Mouse (Mus musculus) ovary, postnatal 36 days (tissue): Measurements from ENCODE around the gene Gck.
"Not testable (repeated sequence)": the region's sequence is repeated elsewhere in the genome, so short reads cannot be mapped to it uniquely, and the experiment has no call there.

Experiments
- DNase-seq: peaks from one replicate; pipeline ENCODE4 v3.0.0; 2022; ENCODE audit warnings: low spot score, mixed read lengths

Gck gene

GRCm38 (mm10) chr11:5954965-5955504, 5.2 kb upstream of the Gck start:
- no peak for DNase-seq

GRCm38 (mm10) chr11:5954435-5954834, 4.6 kb upstream of the Gck start:
- DNase-seq = no peak

DNA sequence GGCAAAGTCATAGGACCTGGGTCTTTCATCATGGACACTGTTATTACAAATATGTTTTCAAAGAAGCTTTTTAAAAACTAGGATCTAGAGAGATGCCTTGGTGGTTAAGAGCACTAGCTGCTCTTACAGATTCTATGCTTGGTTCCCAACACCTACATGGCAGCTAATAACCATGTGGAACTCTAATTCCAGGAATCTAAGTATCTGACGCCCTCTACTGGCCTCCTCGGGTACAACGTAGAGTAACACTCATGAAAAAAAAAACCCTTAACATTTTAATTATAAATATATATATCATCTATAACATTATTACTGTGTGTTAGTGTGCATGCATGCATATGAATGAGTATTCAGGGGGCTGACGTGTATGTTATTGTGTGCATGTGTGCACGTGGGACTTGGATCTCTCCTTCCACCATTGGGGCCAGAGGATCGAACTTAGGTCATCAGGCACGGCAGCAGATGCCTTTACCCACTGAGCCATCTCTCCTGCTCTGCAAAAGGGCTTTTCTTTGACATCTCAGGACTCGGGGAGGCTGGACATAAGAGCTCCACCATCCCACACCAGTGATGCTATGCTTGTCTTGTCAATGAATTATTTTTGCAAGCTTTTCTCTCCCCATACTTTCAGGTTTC, 3.4 kb upstream of the Gck start:
- no peak for DNase-seq

GRCm38 (mm10) chr11:5952501-5952900, 2.6 kb upstream of the Gck start:
- DNase-seq = no peak

- DNase-seq = no peak
Measured at GRCm38 (mm10) chr11:5948546-5949250, 1.2 kb downstream of the Gck start.

GRCm38 (mm10) chr11:5947796-5948195, 2.1 kb downstream of the Gck start:
- DNase-seq = no peak

DNA sequence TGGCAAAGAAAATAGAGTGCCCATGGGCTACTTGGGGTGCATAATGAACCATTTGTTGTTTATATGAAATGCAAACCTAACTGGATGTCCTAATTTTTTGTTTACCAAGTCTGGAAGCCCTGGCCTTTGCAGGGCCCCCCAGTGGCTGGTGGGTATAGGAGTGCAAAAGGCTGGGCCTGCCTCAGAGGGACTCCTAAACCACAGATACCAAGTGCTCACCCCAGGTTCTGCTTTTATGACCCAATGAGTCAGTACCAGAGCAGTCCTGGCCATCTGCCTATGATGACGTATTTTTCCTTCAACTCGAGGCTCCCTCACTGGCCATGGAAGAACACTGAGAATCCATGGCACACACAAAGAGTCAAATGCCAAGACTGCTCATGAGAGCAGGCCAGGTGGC, 4.8 kb downstream of the Gck start:
- no peak for DNase-seq

GRCm38 (mm10) chr11:5942966-5943365, 6.9 kb downstream of the Gck start:
- DNase-seq = no peak

DNA sequence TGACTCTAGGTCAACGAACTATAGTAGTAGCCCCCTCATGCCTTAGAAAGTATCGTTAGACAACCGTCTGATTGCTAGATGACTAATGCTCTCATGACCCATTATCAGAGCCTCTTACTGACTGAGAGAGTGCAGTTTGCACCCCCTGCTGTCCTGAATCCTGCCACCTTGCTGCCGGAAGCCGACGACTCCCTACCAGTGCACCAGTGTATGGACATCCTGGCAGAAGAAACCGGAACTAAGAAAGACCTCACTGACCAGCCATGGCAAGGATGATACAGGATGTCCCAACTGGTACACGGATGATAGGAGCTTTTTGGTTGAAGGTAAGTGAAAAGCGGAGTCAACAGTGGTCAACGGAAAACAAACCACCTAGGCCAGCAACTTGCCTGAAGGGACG, 15.3 kb downstream of the Gck start:
- not testable (repeated sequence) for DNase-seq

DNA sequence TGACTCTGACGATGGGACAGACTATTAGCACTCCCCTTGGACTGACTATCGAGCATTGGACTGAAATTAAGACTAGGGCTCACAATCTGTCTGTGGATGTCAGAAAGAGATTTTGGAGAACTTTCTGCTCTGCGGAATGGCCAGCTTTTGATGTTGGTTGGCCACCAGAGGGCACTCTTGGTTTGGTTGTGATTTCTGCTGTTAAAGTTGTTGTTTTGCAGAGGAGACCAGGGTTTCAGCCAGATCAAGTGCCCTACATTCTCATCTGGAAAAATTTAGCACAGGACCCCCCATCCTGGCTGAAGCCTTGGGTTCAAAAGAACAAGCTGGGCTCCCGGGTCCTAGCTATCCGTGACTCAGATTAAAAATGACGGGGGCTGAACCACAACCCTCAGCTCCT, 17.9 kb downstream of the Gck start:
- DNase-seq = not testable (repeated sequence)

GRCm38 (mm10) chr11:5930578-5930977, 19.3 kb downstream of the Gck start:
- DNase-seq = no peak

- no peak for DNase-seq
Measured at GRCm38 (mm10) chr11:5926696-5927220, 23.1 kb downstream of the Gck start.

DNA sequence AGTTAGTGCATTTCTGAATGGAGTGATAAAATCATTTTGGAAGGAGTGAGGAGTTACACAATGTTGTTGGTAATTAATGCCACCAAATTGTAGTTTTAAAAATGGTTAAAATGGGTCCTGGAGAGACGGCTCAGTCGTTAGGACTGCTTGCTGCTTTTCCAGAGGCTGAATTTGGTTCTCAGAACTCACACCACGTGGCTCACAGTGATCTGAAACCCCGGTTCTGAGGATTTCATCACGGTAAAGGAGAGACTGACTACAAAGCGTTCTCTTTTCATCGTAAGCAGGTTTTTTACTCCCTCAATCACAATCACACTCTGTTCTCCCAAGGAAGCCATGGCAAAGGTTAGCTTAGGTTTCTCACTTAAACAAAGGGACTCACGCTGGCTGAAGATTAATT, 25.2 kb downstream of the Gck start:
- no peak for DNase-seq

GRCm38 (mm10) chr11:5920323-5920960, 29.4 kb downstream of the Gck start:
- no peak for DNase-seq

DNA sequence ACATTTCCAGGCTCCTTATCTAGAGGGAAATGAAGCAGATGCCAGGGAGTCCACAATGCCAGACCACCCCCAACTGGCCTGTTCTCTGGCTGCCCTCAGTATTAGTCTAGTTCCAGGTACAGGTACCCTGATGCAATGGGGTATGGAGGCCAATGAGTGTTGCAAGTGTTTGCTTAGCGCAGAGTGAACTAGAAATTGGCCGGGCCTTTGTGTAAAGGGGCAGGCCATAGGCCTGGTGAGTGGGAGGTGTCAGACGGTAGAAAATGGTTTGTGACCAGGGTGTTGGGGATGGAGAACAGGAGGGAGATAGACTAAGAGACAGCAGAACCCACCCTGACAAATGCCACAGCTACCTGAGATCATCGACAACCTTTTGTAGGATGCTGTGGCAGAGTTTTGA, 30.3 kb downstream of the Gck start:
- no peak for DNase-seq

DNA sequence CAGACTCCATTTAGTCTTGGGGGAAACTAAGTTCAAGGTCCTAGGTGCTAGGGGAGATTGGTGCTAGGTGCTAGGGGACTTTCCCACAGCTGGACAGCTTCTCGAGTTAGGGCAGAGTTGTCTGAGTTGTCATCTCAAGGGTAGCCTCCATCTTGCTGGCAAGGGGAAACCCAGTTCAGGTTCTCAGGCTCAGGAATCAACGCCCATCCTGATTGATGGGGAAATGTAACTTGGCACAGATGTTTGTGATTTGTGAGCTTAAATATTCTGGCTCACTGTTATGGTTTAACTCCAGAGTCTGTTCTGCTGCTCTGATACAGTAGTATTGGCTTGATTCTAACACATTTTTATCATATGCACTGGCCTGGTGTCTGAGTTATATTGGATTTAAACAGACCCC, 31.8 kb downstream of the Gck start:
- DNase-seq = no peak

DNA sequence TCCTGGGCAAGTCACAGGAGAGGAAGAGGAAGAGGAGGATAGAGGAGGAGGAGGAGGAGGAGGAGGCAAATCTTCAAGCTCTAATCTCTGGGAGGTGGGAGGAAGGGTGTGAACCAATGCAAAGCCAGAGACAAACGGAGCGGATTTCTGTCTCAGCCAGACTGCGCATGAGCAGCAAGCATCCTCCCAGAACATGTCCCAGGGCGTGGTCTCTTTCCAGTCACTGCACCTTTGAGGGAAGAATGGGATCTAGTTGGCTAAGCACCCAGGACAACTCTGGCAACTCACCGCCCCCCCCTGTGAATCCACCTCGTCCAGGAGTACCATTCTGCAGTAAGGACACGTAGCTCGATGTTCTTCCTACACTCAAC, 33.7 kb downstream of the Gck start:
- DNase-seq = no peak

GRCm38 (mm10) chr11:5915429-5916177, 34.3 kb downstream of the Gck start:
- DNase-seq = no peak

GRCm38 (mm10) chr11:5914940-5915339, 34.9 kb downstream of the Gck start:
- no peak for DNase-seq

DNA sequence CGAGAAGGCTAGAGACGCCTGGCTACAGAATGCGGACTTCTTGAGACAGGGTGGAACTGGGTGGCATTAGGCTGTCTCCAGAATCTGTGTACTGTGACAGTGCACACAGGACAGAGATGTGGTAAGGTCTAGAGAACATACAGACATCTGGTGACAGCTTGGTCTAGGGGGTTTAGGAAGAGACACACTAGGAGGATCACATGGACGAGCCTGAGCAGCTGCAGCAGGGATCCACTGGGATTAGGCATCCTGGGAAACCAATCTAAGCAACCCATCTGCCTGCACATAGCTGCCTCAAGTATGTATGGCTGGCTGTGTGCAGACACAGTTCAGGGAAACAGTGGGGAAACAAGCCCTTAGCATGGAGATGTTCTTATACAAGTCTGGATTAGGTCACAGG, 35.9 kb downstream of the Gck start:
- no peak for DNase-seq

- no peak for DNase-seq
Measured at GRCm38 (mm10) chr11:5913256-5913655, 36.6 kb downstream of the Gck start.

- DNase-seq = peak; percentile 65
Measured at GRCm38 (mm10) chr11:5912635-5913034, 37.2 kb downstream of the Gck start.
